Mouse (Mus musculus) brain, embryonic 14.5 days (tissue): ENCODE results near the gene Hist4h4. TPM values are rescaled to one million over a fixed set of nuclear protein-coding genes. Genes with fewer than 3 reads are reported as not detected.
"Not testable (repeated sequence)": the region's sequence is repeated elsewhere in the genome, so short reads cannot be mapped to it uniquely, and the experiment has no call there.

Source experiments
- DNase-seq: peaks from one replicate; pipeline ENCODE4 v3.0.0-alpha.2; 2011; ENCODE audit warnings: low read depth
- CTCF ChIP-seq: fragments of 200-500 bp; IDR thresholded peaks from 2 replicates; pipeline ENCODE4 v1.5.1; 2012; ENCODE audit warnings: inconsistent platforms, mild to moderate bottlenecking, moderate library complexity, borderline replicate concordance; ENCODE audit not compliant: insufficient read depth, insufficient read length; ENCODE audit errors: extremely low read depth
- POLR2A ChIP-seq: fragments of 200-500 bp; IDR thresholded peaks from 2 replicates; pipeline ENCODE4 v1.6.1; 2012; ENCODE audit warnings: mild to moderate bottlenecking, inconsistent platforms, borderline replicate concordance; ENCODE audit not compliant: poor library complexity, insufficient read depth, insufficient read length, severe bottlenecking; ENCODE audit errors: extremely low read depth
- polyA plus RNA-seq: library from polyadenylated mRNA; depleted of rRNA; stranded (reverse); fragments of >200 nt; gene quantifications from 2 replicates; pipeline ENCODE4 v1.2.3, GENCODE M21; 2012

Gene Hist4h4
- polyA plus RNA-seq, 1 experiment, result 1.7 TPM

DNA sequence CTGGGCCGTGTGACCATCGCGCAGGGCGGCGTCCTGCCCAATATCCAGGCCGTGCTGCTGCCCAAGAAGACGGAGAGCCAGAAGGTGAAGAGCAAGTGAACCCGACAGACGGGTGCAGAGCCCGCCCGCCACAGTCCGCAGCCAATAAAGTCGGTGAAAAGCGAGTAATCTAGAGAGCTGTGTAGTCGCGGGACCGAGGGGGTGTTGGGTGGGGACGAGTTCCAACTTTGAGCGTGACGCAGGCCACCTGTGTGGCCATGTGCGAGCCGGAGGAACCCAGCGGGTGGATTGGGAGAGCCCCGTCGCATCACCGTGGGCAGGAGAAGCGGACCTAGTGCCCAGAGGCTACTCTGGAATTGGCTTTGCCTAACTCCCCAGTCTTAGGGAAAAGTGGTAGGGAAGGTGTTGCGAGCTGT is 4.4 kb upstream of the Hist4h4 start:
- peak; percentile 23 for DNase-seq
- TF ChIP-seq CTCF, result no peak

- peak; percentile 99 for DNase-seq
- TF ChIP-seq POLR2A (0 out of 2 replicates have a peak, but pooled peaks have one; percentile 21), CTCF (no peak)
Observed at GRCm38 (mm10) chr6:136808014-136808417, 3.8 kb upstream of the Hist4h4 start, which contains the start of gene H2afj. Gene H2afj, plus strand, starts transcription at chr6:136808244.

GRCm38 (mm10) chr6:136807395-136808013 is 3.3 kb upstream of the Hist4h4 start:
- DNase-seq, result no peak
- TF ChIP-seq CTCF (no peak), POLR2A (no peak)

GRCm38 (mm10) chr6:136806819-136807218 is 2.6 kb upstream of the Hist4h4 start:
- DNase-seq, result no peak
- TF ChIP-seq POLR2A, result no peak
- no peak for TF ChIP-seq CTCF

- TF ChIP-seq CTCF (no peak), POLR2A (no peak)
- DNase-seq, result no peak
Observed at GRCm38 (mm10) chr6:136805409-136805775, 1.2 kb upstream of the Hist4h4 start.

GRCm38 (mm10) chr6:136804705-136805408 is 642 bp upstream of the Hist4h4 start:
- no peak for TF ChIP-seq POLR2A
- TF ChIP-seq CTCF, result no peak
- no peak for DNase-seq

GRCm38 (mm10) chr6:136803093-136803738 is 999 bp downstream of the Hist4h4 start:
- TF ChIP-seq POLR2A, result no peak
- no peak for TF ChIP-seq CTCF
- DNase-seq, result no peak

DNA sequence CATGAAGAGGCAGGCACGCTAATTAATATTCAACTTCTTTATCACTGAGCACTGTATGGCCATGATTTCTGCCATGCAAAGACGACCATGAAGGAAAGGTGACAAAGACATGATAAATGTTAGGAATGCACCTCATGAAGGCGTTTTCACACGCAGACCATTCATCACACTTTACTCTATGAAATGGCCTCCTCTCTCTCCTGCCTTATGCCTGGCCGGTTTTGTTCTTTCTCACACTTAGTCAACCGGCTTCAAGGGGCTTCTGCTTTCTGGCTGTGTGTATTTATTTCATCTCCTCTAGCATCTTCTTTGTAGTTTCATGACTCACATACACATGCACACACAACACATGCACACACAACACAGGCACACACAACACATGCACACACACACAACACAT is 2.9 kb downstream of the Hist4h4 start:
- no peak for TF ChIP-seq CTCF
- TF ChIP-seq POLR2A, result no peak
- no peak for DNase-seq

DNA sequence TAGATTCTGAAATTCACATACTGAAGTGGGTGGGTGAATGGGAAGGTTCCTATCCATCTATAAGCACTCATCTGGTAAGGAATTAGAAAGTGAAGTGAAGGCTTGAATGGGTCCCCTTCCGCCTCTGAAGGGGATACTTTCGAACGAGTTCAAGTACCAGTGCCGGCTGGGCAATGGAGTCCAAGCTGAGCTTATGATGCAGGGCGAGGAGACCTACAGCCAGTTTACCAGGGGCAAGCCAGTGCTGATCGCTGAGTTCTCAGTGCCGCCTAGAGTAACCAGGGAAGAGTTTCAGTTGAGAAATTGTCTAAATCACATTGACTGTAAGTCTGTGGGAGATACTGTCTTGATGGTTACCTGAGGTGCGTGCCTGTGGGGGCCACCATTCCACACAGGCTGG is 3.5 kb downstream of the Hist4h4 start:
- TF ChIP-seq POLR2A, result no peak
- DNase-seq, result no peak

DNA sequence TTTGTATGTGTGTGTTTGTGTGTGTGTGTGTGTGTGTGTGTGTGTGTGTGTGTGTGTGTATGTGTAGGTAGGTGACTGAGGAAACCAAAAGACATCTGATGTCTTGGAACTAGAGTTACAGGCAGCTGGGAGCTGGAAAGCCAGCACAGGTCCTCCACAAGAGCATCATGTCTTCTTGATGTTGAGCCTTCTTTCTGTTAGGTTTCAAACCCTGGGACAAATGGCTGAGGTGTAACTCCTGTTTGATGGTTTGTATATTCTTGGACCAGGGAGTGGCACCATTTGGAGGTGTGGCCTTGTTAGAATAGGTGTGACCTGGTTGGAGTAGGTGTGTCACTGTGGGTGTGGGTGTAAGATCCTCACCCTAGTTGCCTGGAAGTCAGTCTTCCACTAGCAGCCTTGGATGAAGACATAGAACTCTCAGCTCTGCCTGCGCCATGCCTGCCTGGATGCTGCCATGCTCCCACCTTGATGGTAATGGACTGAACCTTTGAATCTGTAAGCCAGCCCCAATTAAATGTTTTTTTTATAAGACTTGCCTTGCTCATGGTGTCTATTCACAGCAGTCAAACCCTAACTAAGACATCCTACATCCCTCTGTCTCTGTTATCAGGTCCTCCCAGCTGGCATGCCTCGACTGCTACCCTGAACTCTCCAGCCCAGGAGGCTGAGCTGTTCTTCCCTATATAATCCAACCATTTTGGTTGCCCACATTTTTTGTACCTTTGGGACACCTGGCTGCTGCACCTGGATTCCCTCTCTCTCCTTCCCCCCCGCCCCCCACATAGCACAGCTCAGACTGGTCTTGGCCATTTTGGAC is 6.1 kb downstream of the Hist4h4 start:
- not testable (repeated sequence) for DNase-seq

GRCm38 (mm10) chr6:136795850-136796249 is 8.4 kb downstream of the Hist4h4 start:
- no peak for TF ChIP-seq CTCF
- TF ChIP-seq POLR2A, result no peak
- DNase-seq, result no peak
